Mouse (Mus musculus) v-Abl transformed pro-B cells (cell line): ENCODE results near the gene Svbp.

Experiments
- in situ Hi-C, 2 experiments: fragments of 400-800 bp; cut with MboI; formaldehyde crosslinking; loops; one replicate each; pipeline ENCODE4 v1.15.1; 2025; ENCODE audit not compliant: unreplicated experiment in 2 of 2

The Svbp gene

DNA sequence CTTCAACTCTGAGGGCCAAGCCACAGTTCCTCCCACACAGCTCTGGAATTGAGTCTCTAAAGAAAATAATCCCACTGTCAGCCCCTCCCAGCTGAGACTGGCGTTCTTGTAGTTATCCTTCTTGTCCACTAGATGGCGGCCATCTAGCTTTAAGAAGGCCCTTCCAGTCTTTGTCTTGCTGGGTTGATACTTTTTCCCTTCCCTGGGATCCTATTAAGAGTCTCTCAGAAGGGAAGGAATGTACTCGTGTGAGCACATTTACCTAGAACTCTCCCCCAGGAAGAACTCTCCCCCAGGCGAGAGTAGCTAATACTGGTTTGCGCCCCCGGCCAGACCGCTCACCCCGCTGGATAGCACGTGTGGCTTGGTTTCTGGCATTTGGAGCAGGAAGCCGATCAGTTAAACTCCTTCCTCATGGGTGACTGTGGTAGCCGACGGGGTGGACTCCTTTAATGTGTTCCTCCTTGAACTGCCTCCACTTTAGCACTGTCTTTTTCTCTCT is 44.1 kb downstream of the Svbp start:
- in situ Hi-C loops = no loop called here

GRCm38 (mm10) chr4:119241664-119242063 is 46.6 kb downstream of the Svbp start:
- in situ Hi-C loops = loop anchor here (5.0 to 10.0 kb wide), 11 partner anchors 173 to 883 kb away; partner anchors contain the start of genes Ccdc30 (in 1 of the 2), Foxj3 (in 1 of the 2), Frg2f1 (in 1 of the 2) and Guca2a (in 1 of the 2)

DNA sequence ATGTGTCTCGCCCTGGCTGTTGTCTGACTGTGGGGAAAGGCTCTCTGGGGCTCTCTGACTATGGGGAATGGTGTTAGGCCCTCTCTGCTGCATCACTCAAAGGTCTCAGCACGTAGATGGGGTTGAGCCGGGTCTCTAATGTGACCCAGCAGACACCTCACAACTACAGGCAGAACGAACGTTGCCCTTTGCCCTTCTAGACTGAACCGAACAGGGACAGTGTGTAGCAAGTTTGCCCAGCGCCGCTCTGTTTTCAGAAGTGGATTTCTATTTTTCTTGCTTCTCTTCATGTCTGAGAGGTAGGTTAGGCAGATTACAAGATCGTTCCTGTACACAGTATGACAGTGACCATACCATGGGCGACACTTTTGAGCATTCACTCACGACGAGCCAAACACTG is 47.5 kb downstream of the Svbp start:
- in situ Hi-C loops = loop anchor here (5.0 to 10.0 kb wide), 11 partner anchors 172 to 882 kb away; partner anchors contain the start of genes Ccdc30 (in 1 of the 2), Foxj3 (in 1 of the 2), Frg2f1 (in 1 of the 2) and Guca2a (in 1 of the 2)

DNA sequence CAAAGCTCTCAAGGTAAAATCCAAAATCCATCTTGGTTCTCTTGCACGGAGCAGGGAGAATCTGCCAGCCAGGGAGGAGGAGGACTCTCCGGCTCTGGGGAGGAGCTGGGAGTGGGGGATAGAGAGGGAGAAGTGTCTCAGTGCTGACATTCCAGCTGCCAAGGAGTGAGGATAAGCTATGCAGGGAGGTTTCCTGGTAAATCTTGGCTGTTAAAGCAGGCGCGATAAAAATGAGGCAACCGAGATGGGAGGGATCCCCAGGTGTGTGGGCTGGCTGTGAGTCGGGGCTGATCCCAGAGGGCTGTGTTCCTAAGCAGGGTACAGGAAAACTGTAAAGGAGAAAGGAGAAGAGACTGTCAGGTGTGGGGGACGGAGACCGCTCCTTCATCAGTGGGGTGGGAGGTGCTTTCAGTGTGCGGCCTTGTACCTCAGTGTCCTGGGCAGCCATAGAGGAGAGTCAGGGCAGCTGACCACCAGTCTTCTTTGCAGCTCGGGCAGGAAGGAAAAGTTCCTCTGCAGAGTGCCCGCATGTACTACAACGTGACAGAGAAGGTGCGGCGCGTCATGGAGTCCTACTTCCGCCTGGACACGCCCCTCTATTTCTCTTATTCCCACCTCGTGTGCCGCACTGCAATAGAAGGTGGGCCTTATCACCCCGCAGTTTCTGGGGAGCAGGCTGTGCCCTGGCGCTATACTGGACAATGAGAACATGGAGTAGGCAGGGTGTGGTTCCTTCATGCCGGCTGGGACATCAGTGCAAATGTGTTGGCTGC is 49.5 kb downstream of the Svbp start:
- in situ Hi-C loops = loop anchor here (5.0 to 10.0 kb wide), 13 partner anchors 98 to 883 kb away; partner anchors contain the start of genes Ccdc30 (in 1 of the 2), Foxj3 (in 1 of the 2), Frg2f1 (in 1 of the 2) and Guca2a (in 1 of the 2)

DNA sequence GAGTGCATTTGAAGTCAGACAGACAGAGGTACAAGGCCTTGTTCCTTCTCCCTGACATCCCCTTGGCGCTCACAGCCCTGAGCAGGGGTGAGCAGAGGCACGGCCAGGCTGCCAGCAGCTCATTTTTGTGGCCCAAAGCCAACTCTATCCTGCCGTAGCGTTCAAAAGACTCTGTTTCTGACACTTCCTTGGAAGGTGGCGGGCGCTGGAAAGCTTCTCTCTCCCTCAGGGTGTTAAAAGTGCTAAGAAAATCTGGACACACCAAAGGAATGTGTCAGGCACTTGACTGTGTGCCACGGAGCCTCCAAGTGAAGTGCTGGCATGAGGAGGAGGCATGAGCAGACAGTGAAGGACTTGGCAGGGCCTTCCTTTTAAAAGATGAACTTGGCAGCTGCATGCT is 50.5 kb downstream of the Svbp start:
- in situ Hi-C loops = loop anchor here (5.0 to 10.0 kb wide), 10 partner anchors 97 to 882 kb away; partner anchors contain the start of genes Ccdc30 (in 1 of the 2), Foxj3 (in 1 of the 2), Frg2f1 (in 1 of the 2) and Guca2a (in 1 of the 2)

- in situ Hi-C loops = loop anchor here (5.0 to 10.0 kb wide), 10 partner anchors 96 to 881 kb away; partner anchors contain the start of genes Ccdc30 (in 1 of the 2), Foxj3 (in 1 of the 2), Frg2f1 (in 1 of the 2) and Guca2a (in 1 of the 2)
These were observed 50.9 kb downstream of the Svbp start for GRCm38 (mm10) chr4:119245961-119246360.

DNA sequence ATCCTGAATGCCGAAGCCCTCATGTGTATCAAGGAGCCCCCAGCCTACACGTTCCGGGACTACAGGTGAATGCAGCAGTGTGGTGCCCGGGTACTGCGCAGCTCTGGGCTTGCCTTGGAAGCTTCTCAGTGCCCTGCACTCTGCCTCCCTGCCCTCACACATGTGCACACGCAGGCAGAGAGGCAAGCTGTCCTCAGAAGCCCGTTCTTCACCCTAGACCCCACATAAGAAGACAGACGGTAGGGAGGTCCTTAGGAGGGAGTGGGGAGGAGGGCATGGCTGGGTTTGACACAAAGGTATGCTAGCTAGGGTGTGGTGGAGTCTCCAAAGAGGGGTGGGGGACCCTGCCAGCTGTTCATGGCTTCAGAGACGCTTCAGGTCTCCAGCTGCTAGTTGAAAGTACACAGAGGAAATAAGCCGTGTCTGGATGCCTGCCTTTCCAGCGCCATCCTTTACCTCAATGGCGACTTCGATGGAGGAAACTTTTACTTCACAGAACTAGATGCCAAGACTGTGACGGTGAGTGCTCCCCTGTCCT is 51.7 kb downstream of the Svbp start:
- in situ Hi-C loops = loop anchor here (5.0 to 10.0 kb wide), 10 partner anchors 96 to 881 kb away; partner anchors contain the start of genes Ccdc30 (in 1 of the 2), Foxj3 (in 1 of the 2), Frg2f1 (in 1 of the 2) and Guca2a (in 1 of the 2)

DNA sequence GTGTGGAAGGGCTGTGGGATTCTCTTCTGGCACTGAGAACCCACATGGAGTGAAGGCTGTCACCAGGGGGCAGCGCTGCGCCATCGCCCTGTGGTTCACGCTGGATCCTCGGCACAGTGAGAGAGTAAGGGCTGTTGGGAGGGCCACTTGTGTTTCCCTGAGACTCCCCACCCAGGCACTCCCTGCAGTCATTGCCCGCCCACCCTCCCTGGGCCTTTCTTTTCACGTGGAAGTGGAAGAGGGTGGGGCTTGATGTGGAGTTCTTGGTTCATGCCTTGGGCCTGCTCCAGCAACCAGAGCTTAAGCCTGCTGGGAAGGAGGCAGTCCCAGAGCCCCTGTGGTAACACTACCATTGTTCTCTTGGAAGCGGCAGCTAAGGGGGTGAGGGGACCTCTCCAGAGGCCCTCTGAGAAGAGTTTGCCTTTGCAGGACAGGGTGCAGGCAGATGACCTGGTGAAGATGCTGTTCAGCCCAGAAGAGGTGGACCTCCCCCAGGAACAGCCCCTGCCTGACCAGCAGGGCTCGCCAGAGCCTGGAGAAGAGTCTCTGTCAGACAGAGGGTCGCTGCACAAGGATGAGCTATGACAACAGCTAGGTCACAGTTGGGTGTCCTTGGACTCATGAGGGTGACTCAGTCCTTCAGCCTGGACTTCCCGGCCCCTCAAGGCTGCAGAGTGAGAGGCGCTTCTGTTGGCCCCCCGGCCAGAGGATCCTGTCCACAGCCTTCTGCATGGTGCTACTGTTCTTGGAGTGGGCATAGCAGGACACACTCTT is 52.5 kb downstream of the Svbp start:
- in situ Hi-C loops = loop anchor here (5.0 to 10.0 kb wide), 10 partner anchors 95 to 880 kb away; partner anchors contain the start of genes Ccdc30 (in 1 of the 2), Foxj3 (in 1 of the 2), Frg2f1 (in 1 of the 2) and Guca2a (in 1 of the 2)

DNA sequence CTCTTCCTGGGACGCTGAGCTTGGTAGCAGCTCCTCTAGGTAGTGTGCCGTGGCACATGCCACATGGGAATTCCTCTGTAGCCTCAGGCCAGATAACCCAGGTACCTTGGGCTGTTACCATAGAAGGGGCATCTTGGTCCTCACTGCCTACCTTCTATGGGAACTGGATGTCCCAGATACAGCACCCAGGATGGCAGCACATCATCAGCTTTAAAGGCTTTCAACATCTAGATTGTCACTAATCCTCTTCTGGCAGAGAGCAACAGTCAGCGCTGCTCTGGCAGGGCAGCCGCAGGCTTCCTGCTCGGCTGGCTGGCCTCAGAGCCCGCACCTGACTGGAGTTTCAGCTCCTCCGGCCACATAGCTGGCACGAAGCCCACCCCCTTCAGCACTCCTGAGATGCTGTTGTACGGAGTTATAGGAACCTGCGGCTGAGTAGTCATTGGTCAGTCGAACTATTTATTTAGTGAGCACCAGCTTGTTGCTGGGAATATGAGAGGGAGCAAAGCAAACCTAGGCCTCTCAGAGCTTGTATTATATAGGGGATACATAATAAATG is 53.4 kb downstream of the Svbp start:
- in situ Hi-C loops = loop anchor here (5.0 to 10.0 kb wide), 10 partner anchors 94 to 879 kb away; partner anchors contain the start of genes Ccdc30 (in 1 of the 2), Foxj3 (in 1 of the 2), Frg2f1 (in 1 of the 2) and Guca2a (in 1 of the 2)
